Mouse (Mus musculus) thymus, postnatal 10 days (tissue): ENCODE measurements around the gene Gm20388.

Source experiments
- DNase-seq, 2 experiments: peaks; one replicate each; pipeline ENCODE4 v3.0.0; 2021; ENCODE audit warnings: low spot score in 2 of 2

Gene Gm20388

GRCm38 (mm10) chr8:121907587-121908248 lies 1997.1 kb downstream of the Gm20388 start, which contains the start of gene Slc7a5:
Slc7a5 (minus strand) TSS chr8:121907694.
- DNase-seq = peak; percentile 96 to 99

GRCm38 (mm10) chr8:121908378-121909147 lies 1997.9 kb downstream of the Gm20388 start:
- peak in 1 of 2 experiments; percentile 18 for DNase-seq

DNA sequence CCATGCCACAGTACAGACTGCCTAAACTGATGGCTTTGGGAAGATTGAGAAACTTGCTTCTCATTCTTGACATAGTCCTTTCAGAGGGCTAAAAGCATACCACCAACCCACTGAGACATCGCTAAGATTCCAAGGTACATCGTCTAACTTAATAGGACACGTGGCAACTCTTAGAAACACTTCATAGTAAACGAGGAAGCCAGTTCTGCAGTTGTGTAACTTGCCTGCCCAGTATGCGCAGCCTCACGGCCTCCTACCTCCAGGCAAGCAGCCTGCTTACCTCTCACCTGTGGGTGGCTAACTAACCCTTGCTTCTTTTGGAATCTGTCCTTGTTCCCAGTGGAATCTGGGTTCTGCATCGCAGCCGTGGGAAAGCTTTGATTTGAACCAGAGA lies 1998.5 kb downstream of the Gm20388 start:
- no peak for DNase-seq

DNA sequence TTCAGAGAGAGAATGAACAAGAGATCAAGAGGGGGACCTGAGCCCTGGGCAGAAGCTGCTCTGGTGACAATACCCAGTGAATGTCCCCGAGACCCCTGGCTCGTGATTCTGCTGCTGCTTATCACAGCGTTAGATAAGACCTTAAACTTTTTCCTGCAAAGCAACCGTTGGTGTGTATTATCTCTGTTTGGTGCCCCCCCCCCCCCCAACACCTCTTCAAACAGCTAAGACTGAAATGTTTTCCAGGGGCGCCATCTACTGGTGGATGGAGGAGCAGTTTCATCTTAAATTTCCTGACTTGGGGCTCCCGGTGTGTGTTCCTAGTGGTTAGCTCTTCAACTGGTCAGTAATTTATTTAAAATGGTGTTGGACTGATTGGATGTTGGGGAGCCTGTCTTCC lies 1999.0 kb downstream of the Gm20388 start:
- peak; percentile 63 to 83 for DNase-seq

GRCm38 (mm10) chr8:121911400-121911799 lies 2000.8 kb downstream of the Gm20388 start:
- DNase-seq = no peak

DNA sequence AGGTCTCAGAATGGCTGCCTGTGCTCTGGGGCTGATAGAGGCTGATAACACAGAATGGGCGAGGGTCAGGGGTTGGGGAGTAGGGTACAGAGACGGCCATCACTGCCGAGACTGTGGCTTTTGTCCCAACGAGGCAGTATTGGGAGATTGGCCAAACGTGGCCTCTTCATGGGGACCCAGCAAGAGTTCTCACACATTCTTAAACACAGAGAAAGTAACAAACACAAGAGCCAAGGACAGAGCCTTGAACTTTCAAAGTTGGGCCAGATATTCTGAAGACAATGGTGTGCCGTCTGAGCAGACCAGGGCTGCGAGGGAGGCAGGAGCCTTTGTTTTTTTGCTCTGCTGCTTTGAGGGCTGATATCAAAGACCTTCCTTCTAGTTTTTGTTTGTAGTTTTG lies 2001.3 kb downstream of the Gm20388 start:
- DNase-seq = no peak

- DNase-seq = no peak
Measured at GRCm38 (mm10) chr8:121912831-121913230, 2002.2 kb downstream of the Gm20388 start.

DNA sequence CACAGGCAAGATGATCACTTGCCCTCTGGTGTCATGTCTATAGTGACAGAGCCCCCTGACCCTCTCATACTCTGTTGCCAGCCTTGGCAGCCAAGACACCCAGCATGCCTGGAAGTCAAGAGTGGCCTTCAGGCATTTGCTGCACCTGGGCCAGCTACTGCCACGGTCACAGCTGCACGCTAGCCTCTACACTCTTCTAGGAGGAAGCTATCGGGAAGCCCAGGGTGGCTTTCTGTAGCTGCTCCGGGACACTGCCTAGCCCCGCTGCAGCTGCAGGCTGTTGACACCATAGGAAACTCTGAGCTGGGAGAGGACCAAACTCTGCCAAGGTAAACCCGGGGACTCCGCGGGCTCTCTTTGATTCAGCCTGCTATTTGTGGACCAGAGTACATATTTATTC lies 2002.7 kb downstream of the Gm20388 start:
- no peak for DNase-seq

- no peak for DNase-seq
Measured at GRCm38 (mm10) chr8:121919158-121919557, 2008.5 kb downstream of the Gm20388 start.

DNA sequence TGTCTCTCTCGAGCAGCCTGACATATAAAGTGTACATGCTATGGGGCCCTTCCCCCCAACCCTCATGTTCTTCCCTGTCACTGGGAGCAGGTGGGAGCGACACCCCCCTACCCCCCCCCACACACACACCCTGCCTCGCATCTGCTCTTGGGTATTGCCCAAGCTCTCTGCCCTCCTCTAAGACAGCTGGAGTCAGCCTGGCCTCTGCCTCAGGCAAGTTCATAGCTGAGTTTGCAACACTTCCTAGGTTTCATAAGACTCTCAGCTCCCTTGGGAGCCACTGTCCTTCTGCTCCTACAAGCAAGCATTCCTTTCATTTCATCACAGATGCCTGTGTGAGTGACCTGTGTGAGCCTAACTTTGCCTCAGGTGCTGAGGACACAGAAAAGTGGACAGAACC lies 2009.1 kb downstream of the Gm20388 start:
- no peak for DNase-seq

DNA sequence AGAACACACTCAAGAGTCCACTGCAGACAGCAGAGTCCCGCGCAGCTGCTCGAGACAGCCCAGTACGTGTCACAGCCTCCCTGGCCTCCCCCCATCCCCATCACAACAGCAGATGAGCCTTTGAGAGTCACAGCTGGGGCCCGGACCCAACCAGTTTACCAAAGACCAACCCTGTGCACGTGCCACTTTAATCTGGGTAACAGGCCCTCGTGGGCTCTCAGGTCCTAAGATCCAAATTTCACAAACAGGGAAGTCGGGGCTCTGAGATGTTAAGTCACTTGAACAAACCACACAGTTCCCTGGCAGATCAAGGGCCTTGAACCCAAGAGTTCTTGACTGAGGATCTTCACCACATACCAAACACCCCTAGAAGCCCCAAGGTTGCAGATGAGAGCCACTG lies 2010.9 kb downstream of the Gm20388 start:
- DNase-seq = no peak

DNA sequence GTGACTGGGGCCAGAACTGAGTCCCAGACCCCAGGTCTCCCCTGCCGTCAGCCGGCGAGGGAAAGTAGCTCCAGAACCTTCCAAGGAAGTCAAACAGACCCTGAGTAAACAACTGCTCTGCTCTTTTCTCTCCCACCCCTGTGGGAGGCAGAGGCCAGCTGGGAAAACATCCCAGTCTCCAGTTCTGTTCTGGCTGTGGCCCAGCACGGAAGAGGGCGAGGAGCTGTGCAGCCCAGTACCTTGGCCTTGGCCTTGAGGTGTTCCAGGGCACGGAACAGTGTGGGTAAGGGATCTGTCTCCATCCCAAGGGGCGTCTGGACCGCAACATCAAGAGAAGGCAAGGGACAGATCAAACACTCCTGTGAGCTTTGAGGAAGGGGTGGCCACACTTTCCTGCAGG lies 2011.5 kb downstream of the Gm20388 start:
- DNase-seq = no peak

- no peak for DNase-seq
Measured at GRCm38 (mm10) chr8:121924681-121925080, 2014.0 kb downstream of the Gm20388 start.

GRCm38 (mm10) chr8:121925624-121926023 lies 2015.0 kb downstream of the Gm20388 start:
- peak; percentile 41 to 75 for DNase-seq

DNA sequence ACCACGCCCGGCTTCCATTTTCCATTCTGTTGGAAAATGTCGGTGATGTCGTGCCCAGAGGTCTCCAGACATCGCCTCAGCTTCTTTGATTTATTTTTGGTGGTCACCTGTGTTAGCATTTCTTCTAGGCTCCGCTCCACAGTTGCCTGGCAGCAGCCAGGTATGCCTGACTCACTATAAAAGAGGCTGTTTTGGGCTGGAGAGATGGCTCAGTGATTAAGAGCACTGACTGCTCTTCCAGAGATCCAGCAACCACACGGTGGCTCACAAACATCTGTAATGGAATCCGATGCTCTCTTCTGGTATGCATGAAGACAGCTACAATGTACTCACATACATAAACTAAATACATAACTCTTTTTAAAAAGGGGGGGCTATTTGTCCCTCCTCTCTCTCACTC lies 2015.6 kb downstream of the Gm20388 start:
- no peak for DNase-seq

GRCm38 (mm10) chr8:121927316-121927715 lies 2016.7 kb downstream of the Gm20388 start:
- peak in 1 of 2 experiments; percentile 55 for DNase-seq

DNA sequence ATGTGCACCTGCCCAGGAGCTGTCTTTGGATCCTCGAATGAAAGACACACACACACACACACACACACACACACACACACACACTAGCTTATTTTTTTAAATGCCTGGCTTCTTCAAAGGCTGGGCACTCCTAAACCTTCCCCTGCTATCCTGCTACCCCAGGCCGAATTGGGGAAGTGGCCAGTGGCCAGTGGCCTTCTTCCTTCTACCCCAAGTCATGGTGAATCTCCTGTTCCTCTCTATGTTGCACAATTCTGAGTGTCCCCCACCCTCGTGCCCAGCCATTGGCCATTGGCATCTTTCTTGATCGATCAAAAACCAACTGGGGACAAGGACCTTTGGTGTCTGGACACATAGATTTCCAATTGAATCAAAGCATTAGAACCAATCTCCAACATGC lies 2019.4 kb downstream of the Gm20388 start:
- DNase-seq = no peak

GRCm38 (mm10) chr8:121931571-121931970 lies 2020.9 kb downstream of the Gm20388 start:
- no peak for DNase-seq

- DNase-seq = no peak
Measured at GRCm38 (mm10) chr8:121932026-121932667, 2021.5 kb downstream of the Gm20388 start.

- DNase-seq = no peak
Measured at GRCm38 (mm10) chr8:121932668-121933520, 2022.3 kb downstream of the Gm20388 start.

GRCm38 (mm10) chr8:121934506-121934905 lies 2023.9 kb downstream of the Gm20388 start:
- DNase-seq = peak in 1 of 2 experiments; percentile 17

DNA sequence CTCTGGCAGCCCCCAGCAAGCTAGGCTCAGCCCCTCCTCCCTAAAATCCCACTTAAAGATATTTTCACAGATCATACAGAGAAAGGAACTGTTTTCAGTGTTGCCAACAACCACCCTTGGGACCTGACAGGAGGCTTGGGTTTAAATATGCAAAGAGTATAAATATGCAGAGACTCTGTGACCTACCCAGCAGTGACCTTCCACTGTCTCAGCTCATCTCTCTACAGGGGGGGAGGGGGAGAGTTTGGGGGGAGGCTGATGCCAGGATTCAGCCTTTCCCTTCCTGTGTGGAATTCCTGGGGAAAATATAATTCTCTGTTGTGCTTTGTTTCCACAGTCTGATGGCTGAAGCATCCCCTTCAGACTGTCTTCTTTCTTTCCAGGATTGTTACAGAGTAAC lies 2024.3 kb downstream of the Gm20388 start:
- DNase-seq = no peak
